Mouse (Mus musculus): ENCODE measurements around the gene Ltbp3.

Ltbp3 gene

GRCm38 (mm10) chr19:5756321-5756985, 15.7 kb downstream of the Ltbp3 start:
- DNase-seq (ENCODE audit: low spot score in 2 of 2), result peak; percentile 68 to 75

- DNase-seq (ENCODE audit: low spot score in 2 of 2), result no peak
Measured at GRCm38 (mm10) chr19:5756991-5757636, 16.4 kb downstream of the Ltbp3 start.

DNA sequence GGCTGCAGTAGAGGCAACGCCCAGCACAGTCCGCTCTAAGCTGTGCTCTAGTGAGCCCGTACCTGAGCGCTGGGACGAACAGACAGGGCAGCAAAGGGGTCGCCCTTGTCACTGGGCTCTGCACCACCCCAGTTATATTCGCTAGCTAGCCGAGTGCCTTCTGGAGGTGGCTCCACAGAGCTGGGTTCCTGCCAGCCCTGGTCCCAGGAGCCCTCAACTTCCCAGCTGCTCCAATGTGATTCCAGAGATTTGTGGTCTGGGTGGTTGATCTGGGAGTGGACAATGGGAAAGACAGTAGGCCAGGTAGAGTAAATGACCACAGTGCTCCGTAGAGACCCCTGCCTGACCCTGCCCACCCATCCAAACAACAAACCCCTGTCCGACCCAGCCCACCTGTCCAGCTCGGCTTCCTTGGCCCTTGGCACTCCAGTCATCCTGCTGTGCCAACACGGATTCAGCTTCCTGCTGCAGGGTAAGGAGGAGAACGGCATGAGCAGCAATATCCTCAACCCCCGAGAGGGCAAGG, 18.2 kb downstream of the Ltbp3 start:
- no peak for DNase-seq (ENCODE audit: low spot score in 2 of 2)

GRCm38 (mm10) chr19:5763163-5763562, 22.5 kb downstream of the Ltbp3 start:
- DNase-seq (ENCODE audit: low spot score in 2 of 2), result no peak

DNA sequence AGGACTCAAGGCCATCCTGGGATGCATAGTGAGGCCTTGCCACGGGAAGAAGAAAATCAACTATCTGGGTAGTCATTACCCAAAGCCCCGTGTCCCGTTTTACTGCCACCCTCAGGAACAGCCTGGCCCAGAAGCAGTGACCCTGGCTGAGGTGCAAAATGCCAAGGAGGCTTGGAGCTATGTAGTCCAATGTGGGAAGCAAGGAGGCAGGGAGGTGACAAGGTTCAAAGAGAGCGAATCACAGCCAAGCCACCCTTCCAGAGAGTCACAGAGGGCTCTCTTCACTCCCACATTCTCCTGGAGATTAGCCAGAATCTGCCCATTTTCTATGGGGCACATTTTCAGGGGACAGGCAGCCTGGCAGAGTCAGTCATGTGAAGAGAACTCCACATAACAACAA, 26.6 kb downstream of the Ltbp3 start:
- no peak for DNase-seq (ENCODE audit: low spot score in 2 of 2)

DNA sequence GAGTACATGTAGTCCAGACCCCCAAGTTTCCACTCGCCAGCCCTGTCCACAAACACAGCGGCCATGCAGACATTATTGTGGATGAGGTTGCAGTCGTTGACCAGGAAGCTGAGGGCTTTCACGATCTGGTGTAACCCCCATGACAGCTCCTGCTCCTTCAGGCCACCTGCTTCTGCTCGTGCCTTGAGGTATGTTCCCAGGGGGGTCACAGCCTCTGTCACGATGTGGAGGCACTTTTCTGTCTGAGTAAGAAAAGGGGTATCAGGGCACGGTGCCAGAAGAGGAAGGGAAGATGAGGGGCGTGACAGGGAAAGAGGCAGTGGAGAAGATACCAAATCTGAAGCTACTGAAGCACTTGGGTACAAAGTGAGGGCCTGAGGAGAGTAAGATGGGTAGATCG, 29.6 kb downstream of the Ltbp3 start:
- DNase-seq (ENCODE audit: low spot score in 2 of 2), result no peak

- peak; percentile 85 to 91 for DNase-seq (ENCODE audit: low spot score in 2 of 2)
Measured at GRCm38 (mm10) chr19:5770925-5771860, 30.5 kb downstream of the Ltbp3 start, which contains the start of gene Scyl1. TSS of gene Scyl1 (minus strand) at chr19:5771419.

DNA sequence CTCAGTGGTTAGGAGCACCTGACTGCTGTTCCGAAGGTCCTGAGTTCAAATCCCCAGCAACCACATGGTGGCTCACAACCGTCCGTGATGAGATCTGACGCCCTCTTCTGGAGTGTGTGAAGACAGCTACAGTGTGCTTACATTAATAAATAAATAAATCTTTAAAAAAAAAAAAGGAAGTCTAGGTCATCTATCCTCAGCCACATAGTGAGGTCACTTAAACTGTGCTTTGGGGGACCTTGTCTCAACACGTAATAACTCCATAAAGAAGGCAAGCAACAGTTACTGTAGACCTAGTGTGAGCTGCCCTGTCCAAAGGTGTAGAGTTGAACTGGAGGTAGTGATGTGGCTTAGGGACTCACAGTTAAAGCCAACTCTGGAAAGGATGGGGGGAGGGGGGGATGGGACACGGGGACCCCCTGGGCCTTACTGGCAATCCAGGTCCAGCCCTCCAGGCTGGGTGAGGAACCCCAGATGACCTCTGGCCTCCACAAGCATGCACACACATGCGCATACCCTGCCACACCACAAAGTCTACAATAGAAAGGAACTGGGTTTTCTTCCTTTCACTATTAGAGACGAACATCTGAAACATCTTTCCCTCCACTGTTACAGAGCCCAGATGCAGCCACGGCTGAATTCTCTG, 36.8 kb downstream of the Ltbp3 start:
- DNase-seq (ENCODE audit: low spot score in 2 of 2), result no peak

DNA sequence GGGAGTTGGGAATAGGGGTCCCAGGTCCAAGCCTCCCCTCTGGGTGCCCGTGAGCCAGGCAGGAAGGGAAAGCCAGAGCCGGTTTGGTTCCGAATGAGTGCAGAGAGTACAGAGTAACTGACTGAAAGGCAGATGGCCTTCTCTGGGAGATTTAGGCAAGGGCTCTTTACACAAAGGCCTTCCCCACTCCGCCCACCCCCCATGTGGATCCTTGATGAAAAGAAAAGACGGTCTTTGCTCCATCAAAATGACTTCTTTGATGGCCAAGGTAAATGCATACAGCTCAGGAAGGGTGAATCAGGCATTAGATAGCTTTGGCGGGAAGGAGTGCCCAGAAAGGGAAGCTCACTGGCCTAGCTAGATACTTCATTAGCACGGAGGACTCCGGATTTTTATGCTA, 37.6 kb downstream of the Ltbp3 start:
- DNase-seq (ENCODE audit: low spot score in 2 of 2), result no peak

GRCm38 (mm10) chr19:5780203-5780602, 39.5 kb downstream of the Ltbp3 start:
- no peak for DNase-seq (ENCODE audit: low spot score in 2 of 2)

- no peak for DNase-seq (ENCODE audit: low spot score in 2 of 2)
Measured at GRCm38 (mm10) chr19:5781532-5781931, 40.8 kb downstream of the Ltbp3 start.

- DNase-seq (ENCODE audit: low spot score in 2 of 2), result no peak
Measured at GRCm38 (mm10) chr19:5782121-5782520, 41.4 kb downstream of the Ltbp3 start.

DNA sequence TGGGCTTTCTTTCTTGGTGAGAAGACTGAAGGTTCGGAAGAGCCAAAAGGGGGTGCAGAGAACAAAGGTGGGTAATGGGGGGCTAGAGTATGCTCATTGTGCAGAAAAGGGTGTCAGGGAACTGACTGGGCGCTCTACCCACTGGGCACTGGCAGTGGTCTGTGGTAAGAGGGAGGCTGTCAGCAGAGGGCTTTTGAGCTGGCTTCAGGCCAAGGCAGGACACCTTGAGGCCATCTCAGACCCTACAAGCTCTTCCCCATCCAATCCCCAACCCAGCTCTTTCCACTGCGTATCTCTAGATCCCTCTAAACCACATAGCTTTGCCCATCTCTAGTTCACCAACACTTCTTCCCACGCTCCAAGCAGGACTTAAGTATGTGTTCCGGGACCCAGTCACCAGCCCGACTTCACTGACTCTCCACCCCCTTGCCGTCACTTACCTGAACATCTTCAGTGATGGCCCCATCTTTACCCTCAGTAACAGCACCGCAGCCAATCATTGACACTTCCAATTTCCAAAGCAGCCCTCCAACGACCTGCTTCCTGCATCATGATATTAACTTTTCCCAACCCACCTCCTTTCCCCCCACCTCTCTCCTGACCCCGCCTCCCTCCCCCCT, 44.4 kb downstream of the Ltbp3 start:
- no peak for DNase-seq (ENCODE audit: low spot score in 2 of 2)

DNA sequence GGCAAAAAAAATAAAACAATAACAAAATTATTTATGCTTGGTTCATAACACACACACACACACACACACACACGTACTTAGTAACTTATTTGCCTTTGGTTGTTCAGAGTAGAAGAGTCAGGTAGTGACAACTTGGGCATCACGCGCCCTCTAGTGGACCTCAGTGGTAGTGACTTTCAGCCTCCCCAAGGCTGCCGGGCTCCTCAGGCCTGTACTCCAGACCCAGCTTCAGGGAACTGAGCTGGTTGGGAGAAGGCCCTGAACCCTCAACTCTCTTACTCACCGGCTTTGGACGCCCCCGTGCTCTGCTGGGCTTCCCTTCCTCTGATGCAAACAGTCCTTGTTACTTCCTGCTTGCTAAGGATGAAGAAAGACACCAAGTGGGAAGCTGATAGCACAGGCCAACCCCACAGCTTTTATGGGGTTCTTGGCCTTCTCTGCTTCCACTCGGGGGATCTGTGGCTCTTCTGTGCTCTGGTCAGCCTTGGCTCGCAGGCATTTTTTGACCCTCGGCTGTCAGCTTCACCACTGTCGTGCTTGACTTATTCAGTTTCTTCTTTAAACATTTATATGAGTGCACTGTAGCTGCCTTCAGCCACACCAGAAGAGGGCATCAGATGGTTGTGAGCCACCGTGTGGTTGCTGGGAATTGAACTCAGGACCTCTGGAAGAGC, 45.9 kb downstream of the Ltbp3 start:
- peak; percentile 65 to 86 for DNase-seq (ENCODE audit: low spot score in 2 of 2)

- DNase-seq (ENCODE audit: low spot score in 2 of 2), result peak; percentile 76 to 85
Measured at GRCm38 (mm10) chr19:5787128-5787635, 46.5 kb downstream of the Ltbp3 start.

- DNase-seq (ENCODE audit: low spot score in 2 of 2), result no peak
Measured at GRCm38 (mm10) chr19:5787920-5788319, 47.2 kb downstream of the Ltbp3 start.

DNA sequence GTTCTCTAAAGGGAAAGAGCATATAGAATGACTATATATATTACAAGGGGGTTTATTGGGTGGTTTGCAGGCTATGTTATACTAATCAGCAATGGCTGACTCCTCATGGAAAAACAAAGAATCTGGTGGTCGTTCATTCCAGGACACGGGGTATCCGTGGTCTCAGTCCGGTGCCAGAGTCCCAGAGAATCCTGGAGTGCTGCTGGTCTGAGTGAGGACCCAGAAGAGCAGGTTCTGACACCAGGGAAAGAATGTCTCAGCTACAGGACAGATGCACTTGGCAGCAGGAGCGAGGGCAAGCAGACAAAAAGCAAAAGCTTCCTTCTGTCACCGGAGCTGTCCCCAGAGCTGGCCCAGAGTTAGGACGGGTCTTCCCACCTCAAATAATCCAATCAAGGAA, 47.9 kb downstream of the Ltbp3 start:
- DNase-seq (ENCODE audit: low spot score in 2 of 2), result no peak

DNA sequence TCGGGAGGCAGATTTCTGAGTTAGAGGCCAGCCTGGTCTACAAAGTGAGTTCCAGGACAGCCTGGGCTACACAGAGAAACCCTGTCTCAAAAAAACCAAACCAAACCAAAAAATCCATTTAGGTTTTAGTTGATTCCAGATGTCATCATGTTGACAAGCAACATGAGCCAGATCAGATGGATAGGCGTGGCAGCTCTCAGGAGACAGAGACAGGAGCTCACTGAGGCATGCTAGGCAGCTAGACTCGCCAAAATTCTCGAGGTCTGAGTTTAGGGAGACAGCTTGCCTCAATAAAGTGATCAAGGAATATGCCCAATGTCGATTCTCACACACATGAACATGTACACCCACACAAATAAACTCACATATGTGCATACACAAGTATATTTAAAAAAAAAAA, 48.4 kb downstream of the Ltbp3 start:
- no peak for DNase-seq (ENCODE audit: low spot score in 2 of 2)

GRCm38 (mm10) chr19:5791329-5791728, 50.6 kb downstream of the Ltbp3 start:
- DNase-seq (ENCODE audit: low spot score in 2 of 2), result no peak

DNA sequence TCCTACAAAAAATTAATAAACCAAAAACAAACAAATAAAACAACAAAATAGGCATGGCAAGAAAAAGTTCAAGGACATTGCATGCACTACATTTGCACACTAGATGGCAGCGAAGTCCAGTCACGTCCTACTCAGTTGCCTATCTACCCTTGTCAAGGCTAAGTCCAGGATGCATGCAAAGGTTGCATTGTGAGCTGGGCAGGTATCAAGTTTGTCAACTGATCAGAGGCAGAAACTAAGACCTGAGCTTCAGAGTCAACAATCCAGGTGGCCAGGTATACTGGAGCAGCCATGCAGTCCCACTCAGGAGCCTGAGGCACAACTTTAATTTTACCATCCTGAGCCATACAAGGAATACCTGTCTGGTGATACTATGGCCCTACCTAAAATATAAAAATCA, 52.4 kb downstream of the Ltbp3 start:
- DNase-seq (ENCODE audit: low spot score in 2 of 2), result peak in 1 of 2 experiments; percentile 56
